Mouse (Mus musculus) testis, postnatal 10 days (tissue): ENCODE data around the gene Ifnz.
"Not testable (repeated sequence)": the region's sequence is repeated elsewhere in the genome, so short reads cannot be mapped to it uniquely, and the experiment has no call there.

ENCODE experiments used
- DNase-seq: peaks from one replicate; pipeline ENCODE4 v3.0.0; 2021; ENCODE audit warnings: low spot score

Gene Ifnz

GRCm38 (mm10) chr4:88781831-88782230 lies at the start of gene Ifnz:
TSS of gene Ifnz (plus strand) at chr4:88782131.
- DNase-seq: not testable (repeated sequence)

DNA sequence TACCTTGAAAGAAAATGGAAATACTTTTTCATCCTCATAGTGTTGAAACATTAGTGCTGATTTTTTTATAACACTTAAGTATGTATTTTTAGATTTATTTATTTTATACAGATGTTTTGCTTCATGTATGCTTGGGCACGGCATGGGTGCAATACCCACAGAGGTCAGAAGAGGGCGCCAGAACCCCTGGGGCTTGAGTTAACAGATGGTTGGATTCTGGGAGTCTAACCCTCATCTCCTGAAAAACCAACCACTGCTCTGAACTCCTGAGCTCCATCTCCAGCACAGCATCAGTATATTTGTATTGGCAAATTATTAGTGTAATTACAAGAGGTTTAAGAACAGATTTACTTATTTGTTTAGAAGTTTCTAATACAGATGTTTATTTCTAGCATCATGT lies 43.5 kb upstream of the Ifnz start:
- peak; percentile 82 for DNase-seq

- DNase-seq: no peak
Observed at GRCm38 (mm10) chr4:88739036-88739435, 42.9 kb upstream of the Ifnz start.

GRCm38 (mm10) chr4:88741426-88741825 lies 40.5 kb upstream of the Ifnz start:
- no peak for DNase-seq

DNA sequence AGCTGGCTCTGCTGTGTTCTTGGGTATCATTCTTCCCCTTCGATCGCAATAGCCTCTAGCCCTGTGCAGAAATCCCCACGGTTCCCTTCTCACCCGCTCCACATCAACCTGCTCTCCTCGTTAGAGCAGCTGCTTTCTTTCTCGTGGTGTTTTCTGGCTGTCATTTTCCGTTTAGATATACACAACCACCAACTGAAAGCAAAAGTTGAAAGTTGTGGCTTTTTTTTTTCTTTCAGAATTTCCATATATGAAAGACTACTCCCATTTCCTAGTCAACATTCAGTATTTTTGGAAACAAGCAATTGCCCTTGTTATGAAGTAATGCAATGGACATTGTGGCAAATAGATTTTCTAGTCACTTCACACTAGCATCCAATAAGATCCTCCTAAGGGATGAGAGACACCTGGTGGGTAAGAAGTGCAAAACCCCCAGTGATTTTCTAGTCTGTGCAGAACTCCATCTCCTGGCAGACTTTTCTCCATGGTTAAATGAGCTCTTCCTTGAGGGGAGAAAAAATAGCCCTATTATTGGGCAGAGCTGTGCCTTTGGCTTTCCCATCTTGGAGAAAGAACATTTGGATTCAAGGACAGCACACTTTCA lies 39.1 kb upstream of the Ifnz start:
- no peak for DNase-seq

GRCm38 (mm10) chr4:88744207-88744606 lies 37.7 kb upstream of the Ifnz start:
- no peak for DNase-seq

DNA sequence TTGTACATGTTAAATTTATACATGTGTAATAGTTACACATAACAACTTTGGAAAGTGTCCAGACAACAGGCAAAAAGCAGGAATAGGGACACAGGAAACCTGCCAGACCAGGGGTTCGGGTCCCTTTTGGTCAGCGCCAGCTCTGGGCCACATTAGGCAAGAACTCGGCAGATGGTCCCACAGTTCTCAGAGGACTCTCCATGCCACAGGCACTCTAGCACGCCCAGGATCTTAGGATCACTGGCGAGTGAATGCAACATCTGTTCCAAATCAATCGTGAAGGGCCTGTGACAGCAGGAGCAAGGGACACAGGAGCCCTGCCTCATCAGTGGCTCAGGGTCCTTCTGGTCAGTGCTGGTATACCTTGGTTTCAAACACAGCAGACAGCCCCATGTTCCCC lies 32.0 kb upstream of the Ifnz start:
- no peak for DNase-seq

DNA sequence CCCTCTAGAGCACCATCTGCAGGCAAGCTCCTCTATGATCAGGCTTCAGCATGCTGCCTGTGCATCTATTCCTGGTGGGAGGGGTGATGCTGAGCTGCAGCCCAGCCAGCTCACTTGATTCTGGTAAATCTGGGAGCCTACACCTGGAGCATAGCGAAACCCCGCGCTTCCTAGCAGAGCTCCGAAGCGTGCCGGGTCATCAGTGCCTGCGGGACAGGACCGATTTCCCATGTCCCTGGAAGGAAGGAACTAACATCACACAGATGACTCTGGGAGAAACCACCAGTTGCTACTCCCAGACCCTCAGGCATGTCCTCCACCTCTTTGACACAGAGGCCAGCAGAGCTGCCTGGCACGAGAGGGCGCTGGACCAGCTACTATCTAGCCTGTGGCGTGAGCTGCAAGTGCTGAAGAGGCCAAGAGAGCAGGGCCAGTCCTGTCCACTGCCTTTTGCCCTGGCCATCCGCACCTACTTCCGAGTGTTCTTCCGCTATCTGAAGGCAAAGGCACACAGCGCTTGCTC lies 27.1 kb upstream of the Ifnz start, which contains the start of gene Gm13271:
Gene Gm13271, plus strand, starts transcription at position 51 of the 523 bp plus-strand sequence.
- peak; percentile 80 for DNase-seq

DNA sequence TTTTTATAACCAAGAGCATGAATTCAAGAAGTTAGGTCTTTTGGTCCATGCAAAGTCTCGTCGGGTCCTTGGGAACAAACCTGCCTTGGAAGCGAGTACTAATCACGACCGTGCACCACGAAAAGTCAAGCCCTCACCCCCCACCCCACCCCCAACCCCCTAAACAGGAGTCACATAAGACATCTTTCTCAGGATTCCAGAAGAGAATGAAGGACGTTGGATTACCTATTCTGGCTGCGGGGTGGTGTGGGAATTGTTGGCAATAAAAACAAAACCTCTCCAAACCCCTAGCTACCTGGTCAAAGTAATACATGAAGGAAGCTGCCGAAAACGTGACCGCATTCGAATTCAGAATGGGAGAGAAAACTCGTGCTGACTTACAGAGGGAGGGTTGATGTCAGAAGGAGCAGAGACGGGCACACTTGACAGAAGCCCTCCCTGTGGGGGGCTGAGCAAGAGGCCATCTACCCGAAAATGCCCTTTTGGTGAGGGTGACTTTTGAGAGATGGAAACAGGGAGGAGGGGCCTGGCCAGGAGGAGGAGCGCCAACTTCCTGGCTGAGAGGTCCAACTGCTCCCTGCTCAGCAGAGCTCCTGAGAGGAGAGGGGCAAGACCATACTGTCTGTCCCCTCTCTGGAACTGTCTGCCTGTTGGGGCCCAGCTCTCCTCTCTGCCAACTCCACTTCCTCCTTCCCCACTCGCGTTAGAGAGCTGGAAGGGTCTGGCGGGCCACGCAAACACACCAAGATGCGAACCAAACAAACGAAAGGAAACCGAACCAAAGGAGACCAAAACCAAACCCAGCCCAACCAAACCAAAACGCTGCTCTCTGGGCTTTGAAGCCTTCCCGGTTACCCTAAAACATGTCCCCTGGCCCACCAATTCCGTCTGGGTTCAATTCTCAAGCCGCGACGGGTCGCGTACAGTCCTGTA lies 25.1 kb upstream of the Ifnz start:
- not testable (repeated sequence) for DNase-seq

DNA sequence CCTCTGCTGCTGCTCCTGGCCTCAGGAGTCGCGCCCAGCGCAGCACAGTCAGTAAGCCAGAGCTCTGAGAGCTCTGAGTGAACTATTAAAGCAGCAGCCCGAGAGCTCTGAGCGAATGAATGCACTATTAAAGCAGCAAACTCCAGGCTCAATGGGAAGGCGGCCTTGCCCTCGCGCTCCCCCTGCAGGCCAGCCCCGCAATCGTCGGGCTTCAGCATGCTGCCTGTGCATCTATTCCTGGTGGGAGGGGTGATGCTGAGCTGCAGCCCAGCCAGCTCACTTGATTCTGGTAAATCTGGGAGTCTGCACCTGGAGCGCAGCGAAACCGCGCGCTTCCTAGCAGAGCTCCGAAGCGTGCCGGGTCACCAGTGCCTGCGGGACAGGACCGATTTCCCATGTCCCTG lies 24.3 kb upstream of the Ifnz start:
- peak; percentile 88 for DNase-seq

DNA sequence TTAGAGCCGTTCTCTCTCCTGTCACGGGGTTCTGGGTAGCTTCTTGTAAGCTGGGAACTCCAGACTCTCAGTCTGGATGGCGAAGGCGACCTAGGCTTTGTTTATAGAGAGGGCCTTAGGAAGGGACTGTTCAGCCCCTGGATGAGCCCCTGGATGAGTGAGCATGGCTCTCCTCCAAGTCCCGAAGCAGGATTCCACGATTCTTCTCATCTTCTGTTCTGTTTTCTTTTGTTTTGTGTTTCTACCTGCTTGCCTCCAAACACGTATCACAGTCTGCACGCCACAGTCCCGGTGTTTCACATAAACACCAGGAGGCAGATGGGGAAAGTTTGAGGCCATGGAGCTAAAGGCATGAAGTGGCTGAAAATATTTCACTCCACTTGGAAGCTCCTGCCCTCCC lies 23.2 kb upstream of the Ifnz start:
- not testable (repeated sequence) for DNase-seq

GRCm38 (mm10) chr4:88759610-88760268 lies 22.2 kb upstream of the Ifnz start, which contains the start of gene Gm13283:
TSS of gene Gm13283 (plus strand) at chr4:88760119.
- peak; percentile 56 for DNase-seq

DNA sequence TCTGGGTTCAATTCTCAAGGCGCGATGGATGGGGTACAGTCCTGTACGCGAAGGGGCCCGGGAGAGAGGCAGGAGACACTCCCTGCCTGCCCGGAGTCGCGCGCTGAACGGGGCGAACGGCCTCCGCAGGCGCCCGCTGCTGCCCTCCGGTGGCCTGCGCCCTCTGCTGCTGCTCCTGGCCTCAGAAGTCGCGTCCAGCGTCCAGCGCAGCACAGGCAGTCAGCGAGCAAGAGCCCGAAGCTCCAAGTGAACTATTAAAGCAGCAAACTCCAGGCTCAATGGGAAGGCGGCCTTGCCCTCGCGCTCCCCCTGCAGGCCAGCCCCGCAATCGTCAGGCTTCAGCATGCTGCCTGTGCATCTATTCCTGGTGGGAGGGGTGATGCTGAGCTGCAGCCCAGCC lies 21.5 kb upstream of the Ifnz start:
- DNase-seq: peak; percentile 74

DNA sequence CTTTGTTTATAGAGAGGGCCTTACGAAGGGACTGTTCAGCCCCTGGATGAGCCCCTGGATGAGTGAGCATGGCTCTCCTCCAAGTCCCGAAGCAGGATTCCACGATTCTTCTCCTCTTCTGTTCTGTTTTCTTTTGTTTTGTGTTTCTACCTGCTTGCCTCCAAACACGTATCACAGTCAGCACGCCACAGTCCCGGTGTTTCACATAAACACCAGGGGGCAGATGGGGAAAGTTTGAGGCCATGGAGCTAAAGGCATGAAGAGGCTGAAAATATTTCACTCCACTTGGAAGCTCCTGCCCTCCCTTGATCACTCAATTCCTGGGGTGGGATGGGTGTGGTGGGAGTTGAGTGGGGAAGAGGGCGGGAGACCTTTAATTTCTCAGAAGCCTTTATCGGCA lies 20.2 kb upstream of the Ifnz start:
- peak; percentile 86 for DNase-seq

DNA sequence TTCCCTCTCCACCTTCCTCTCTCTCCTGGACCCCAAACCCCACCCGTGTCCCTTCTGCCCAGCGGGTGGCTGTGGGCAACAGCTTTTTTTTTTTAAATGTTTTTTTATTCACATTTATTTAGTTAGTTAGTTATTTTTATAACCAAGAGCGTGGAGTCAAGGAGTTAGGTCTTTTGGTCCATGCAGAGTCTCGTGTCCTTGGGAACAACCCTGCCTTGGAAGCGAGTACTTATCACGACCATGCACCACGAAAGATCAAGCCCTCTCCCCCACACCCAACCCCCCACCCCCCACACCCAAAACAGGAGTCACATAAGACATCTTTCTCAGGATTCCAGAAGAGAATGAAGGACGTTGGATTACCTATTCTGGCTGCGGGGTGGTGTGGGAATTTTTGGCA lies 19.6 kb upstream of the Ifnz start:
- not testable (repeated sequence) for DNase-seq

- not testable (repeated sequence) for DNase-seq
Observed at GRCm38 (mm10) chr4:88763384-88764018, 18.4 kb upstream of the Ifnz start.

DNA sequence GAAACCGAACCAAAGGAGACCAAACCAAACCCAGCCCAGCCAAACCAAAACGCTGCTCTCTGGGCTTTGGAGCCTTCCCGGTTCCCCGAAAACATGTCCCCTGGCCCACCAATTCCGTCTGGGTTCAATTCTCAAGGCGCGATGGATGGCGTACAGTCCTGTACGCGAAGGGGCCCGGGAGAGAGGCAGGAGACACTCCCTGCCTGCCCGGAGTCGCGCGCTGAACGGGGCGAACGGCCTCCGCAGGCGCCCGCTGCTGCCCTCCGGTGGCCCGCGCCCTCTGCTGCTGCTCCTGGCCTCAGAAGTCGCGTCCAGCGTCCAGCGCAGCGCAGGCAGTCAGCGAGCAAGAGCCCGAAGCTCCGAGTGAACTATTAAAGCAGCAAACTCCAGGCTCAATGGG lies 8.4 kb upstream of the Ifnz start, which contains the start of gene Gm13290:
Gene Gm13290, plus strand, starts transcription at position 301 of the 400 bp plus-strand sequence.
- not testable (repeated sequence) for DNase-seq

GRCm38 (mm10) chr4:88776622-88777021 lies 5.3 kb upstream of the Ifnz start, which contains the start of gene Gm13289:
TSS of gene Gm13289 (plus strand) at chr4:88776922.
- DNase-seq: not testable (repeated sequence)

- DNase-seq: not testable (repeated sequence)
Observed at GRCm38 (mm10) chr4:88779550-88779949, 2.4 kb upstream of the Ifnz start, which contains the start of gene Gm13272. TSS of gene Gm13272 (plus strand) at chr4:88779850.

DNA sequence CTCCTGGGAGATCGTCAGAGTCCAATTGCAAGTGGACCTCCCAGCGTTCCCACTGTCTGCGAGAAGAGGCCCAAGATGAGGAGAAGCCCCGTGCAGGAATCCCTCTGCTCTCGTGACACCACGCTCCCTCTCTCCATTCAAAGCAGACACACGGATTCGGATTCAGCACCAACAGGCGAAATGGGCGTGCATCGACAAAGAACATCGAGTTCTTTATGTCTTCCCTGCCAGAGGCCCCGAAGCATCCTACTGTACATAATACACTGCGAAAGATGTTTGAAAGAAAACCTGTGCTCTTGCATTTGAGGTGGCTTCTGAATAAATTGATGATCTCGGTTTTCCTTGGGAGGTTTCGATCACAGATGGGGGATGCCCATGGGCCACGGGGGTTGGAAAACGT lies 1.6 kb upstream of the Ifnz start:
- not testable (repeated sequence) for DNase-seq

DNA sequence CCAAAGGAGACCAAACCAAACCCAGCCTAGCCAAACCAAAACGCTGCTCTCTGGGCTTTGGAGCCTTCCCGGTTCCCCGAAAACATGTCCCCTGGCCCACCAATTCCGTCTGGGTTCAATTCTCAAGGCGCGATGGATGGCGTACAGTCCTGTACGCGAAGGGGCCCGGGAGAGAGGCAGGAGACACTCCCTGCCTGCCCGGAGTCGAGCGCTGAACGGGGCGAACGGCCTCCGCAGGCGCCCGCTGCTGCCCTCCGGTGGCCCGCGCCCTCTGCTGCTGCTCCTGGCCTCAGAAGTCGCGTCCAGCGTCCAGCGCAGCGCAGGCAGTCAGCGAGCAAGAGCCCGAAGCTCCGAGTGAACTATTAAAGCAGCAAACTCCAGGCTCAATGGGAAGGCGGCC lies 404 bp downstream of the Ifnz start:
- not testable (repeated sequence) for DNase-seq
